Mouse (Mus musculus) liver, embryonic 14.5 days (tissue): ENCODE results near the gene Ets1. TPM values are rescaled to one million over a fixed set of nuclear protein-coding genes. Genes with fewer than 3 reads are reported as not detected.

Experiments
- ATAC-seq: fragments of 200-750 bp; cut with Nextera tagmentation; 2 replicates; pipeline ENCODE4 v1.8.0; 2017; ENCODE audit warnings: moderate number of reproducible peaks, mild to moderate bottlenecking, moderate library complexity; ENCODE audit not compliant: insufficient read depth
- DNase-seq, 3 experiments: peaks; one replicate each; pipeline ENCODE4 v3.0.0-alpha.2; 2012 to 2013; ENCODE audit warnings: low read depth in 3 of 3, low spot score in 3 of 3
- H3K27ac ChIP-seq: fragments of 300-500 bp; sonication (generic); 2 replicates; pipeline ENCODE4 v1.5.1; 2014; ENCODE audit warnings: moderate library complexity, mild to moderate bottlenecking, control low read depth, inconsistent platforms
- H3K27me3 ChIP-seq: fragments of 300-500 bp; sonication (generic); 2 replicates; pipeline ENCODE4 v1.6.1; 2014; ENCODE audit warnings: mild to moderate bottlenecking, low read length, moderate library complexity; ENCODE audit not compliant: control insufficient read depth, insufficient read depth
- H3K36me3 ChIP-seq: fragments of 300-500 bp; sonication (generic); replicated peaks from 2 replicates; pipeline ENCODE4 v1.6.1; 2014; ENCODE audit warnings: low read depth; ENCODE audit not compliant: control insufficient read depth, insufficient read depth
- H3K4me1 ChIP-seq, 2 experiments: fragments of 200-500 bp in 1 of 2; fragments of 300-500 bp in 1 of 2; sonication (generic) in 1 of 2; replicated peaks; 2 replicates each; pipeline ENCODE4 v1.6.1; 2012 to 2014; ENCODE audit warnings: antibody characterized with exemption in 1 of 2, inconsistent platforms in 1 of 2, low read length in 1 of 2; ENCODE audit not compliant: control insufficient read depth in 2 of 2, insufficient read depth in 2 of 2
- H3K4me2 ChIP-seq: fragments of 300-500 bp; sonication (generic); 2 replicates; pipeline ENCODE4 v1.6.1; 2014; ENCODE audit warnings: low read depth, mild to moderate bottlenecking, control low read depth, moderate library complexity
- H3K4me3 ChIP-seq, 2 experiments: fragments of 200-500 bp in 1 of 2; fragments of 300-500 bp in 1 of 2; sonication (generic) in 1 of 2; 2 replicates each; pipeline ENCODE4 v1.5.1; 2012 to 2014; ENCODE audit warnings: low read depth in 2 of 2, low read length in 2 of 2, mild to moderate bottlenecking in 2 of 2, control low read depth in 1 of 2, inconsistent platforms in 1 of 2, moderate library complexity in 1 of 2; ENCODE audit not compliant: insufficient read depth in 1 of 2
- H3K9ac ChIP-seq: fragments of 300-500 bp; sonication (generic); replicated peaks from 2 replicates; pipeline ENCODE4 v1.6.1; 2014; ENCODE audit warnings: mild to moderate bottlenecking, control low read depth, moderate library complexity
- H3K9me3 ChIP-seq: fragments of 300-500 bp; sonication (generic); 2 replicates; pipeline ENCODE4 v1.6.1; 2016; ENCODE audit warnings: low read length, mixed read lengths; ENCODE audit not compliant: control insufficient read depth
- CTCF ChIP-seq: IDR thresholded peaks from 2 replicates; pipeline ENCODE4 v1.5.1; 2016; ENCODE audit warnings: antibody characterized with exemption, low read depth, control low read depth
- EP300 ChIP-seq: IDR thresholded peaks from 2 replicates; pipeline ENCODE4 v1.6.1; 2016; ENCODE audit warnings: antibody characterized with exemption, low read depth
- WGBS: fragments of 180-500 bp; shearing (Covaris S2); extraction: QIAGEN DNeasy Blood & Tissue Kit; methylation state at CpG from one replicate; pipeline ENCODE4 v1.1.7; 2014; ENCODE audit not compliant: insufficient replicate concordance; 5-methylcytosine and 5-hydroxymethylcytosine counted together
- polyA plus RNA-seq, 2 experiments: library from polyadenylated mRNA; depleted of rRNA in 1 of 2; stranded (reverse) in 1 of 2; unstranded in 1 of 2; fragments of >200 nt; fragmentation: Nextera tagmentation in 1 of 2; extraction: Ambion mirVana in 1 of 2; gene quantifications; 2 replicates each; pipeline versions ENCODE4 v1.2.1 to v1.2.3; 2012 to 2014

Ets1 gene
- polyA plus RNA-seq, 2 experiments = 4.4 to 8.0 TPM

GRCm38 (mm10) chr9:32615986-32616385 is 20.0 kb upstream of the Ets1 start:
- no peak overlapping the region for H3K27ac ChIP-seq
- no peak for DNase-seq

GRCm38 (mm10) chr9:32616516-32617429 is 19.2 kb upstream of the Ets1 start:
- no peaks in the 10 kb centered on the region for H3K36me3 ChIP-seq
- ATAC-seq (no peak), DNase-seq (no peak)
- no peak for TF ChIP-seq EP300
- TF ChIP-seq CTCF = no peak
- H3K9ac ChIP-seq = no peak overlapping the region
- H3K4me2 ChIP-seq = no peak overlapping the region
- no peaks in the 10 kb centered on the region for H3K9me3 ChIP-seq
- 49% methylated on average over 5 of the region's 5 CpGs for WGBS
- H3K4me3 ChIP-seq = no peak overlapping the region
- no peaks in the 10 kb centered on the region; a peak in 1 of 4 replicates for H3K4me1 ChIP-seq
- H3K27ac ChIP-seq = no peak overlapping the region
- H3K27me3 ChIP-seq = no peaks in the 10 kb centered on the region

More at GRCm38 (mm10) chr9:32615986-32616385, 20.0 kb upstream of the Ets1 start:
- Histone ChIP-seq H3K4me3 (no peak overlapping the region), H3K9me3 (no peaks in the 10 kb centered on the region), H3K27me3 (no peaks in the 10 kb centered on the region), H3K4me2 (no peak overlapping the region), H3K9ac (no peak overlapping the region), H3K4me1 (no peaks in the 10 kb centered on the region; a peak in 1 of 4 replicates), H3K36me3 (no peaks in the 10 kb centered on the region)
- WGBS = 13% methylated on average over 7 of the region's 7 CpGs
- TF ChIP-seq EP300 (no peak), CTCF (no peak)
- ATAC-seq = no peak

- TF ChIP-seq CTCF (no peak), EP300 (no peak)
- no peaks in the 10 kb centered on the region for H3K27me3 ChIP-seq
- H3K27ac ChIP-seq = no peak overlapping the region
- H3K4me3 ChIP-seq = no peak overlapping the region
- H3K36me3 ChIP-seq = no peaks in the 10 kb centered on the region
- H3K9ac ChIP-seq = no peak overlapping the region
- no peak for ATAC-seq
- no peaks in the 10 kb centered on the region; a peak in 1 of 4 replicates for H3K4me1 ChIP-seq
- H3K4me2 ChIP-seq = no peak overlapping the region
- 30% methylated on average over 5 of the region's 5 CpGs for WGBS
- no peaks in the 10 kb centered on the region for H3K9me3 ChIP-seq
- DNase-seq = no peak
These were observed 18.6 kb upstream of the Ets1 start for GRCm38 (mm10) chr9:32617430-32617768.

GRCm38 (mm10) chr9:32618544-32619120 is 17.4 kb upstream of the Ets1 start:
- H3K27ac ChIP-seq = no peak overlapping the region
- no peak overlapping the region for H3K4me2 ChIP-seq
- 55% methylated on average over 9 of the region's 9 CpGs for WGBS
- no peaks in the 10 kb centered on the region for H3K27me3 ChIP-seq
- TF ChIP-seq EP300 = no peak
- TF ChIP-seq CTCF = no peak
- no peak overlapping the region for H3K4me3 ChIP-seq
- ATAC-seq = no peak
- H3K4me1 ChIP-seq = no peaks in the 10 kb centered on the region; a peak in 1 of 4 replicates
- H3K9ac ChIP-seq = no peak overlapping the region
- H3K36me3 ChIP-seq = no peaks in the 10 kb centered on the region
- DNase-seq = no peak
- H3K9me3 ChIP-seq = no peaks in the 10 kb centered on the region

GRCm38 (mm10) chr9:32619661-32620060 is 16.4 kb upstream of the Ets1 start:
- Histone ChIP-seq H3K27me3 (no peaks in the 10 kb centered on the region), H3K4me1 (no peaks in the 10 kb centered on the region), H3K27ac (no peak overlapping the region), H3K36me3 (no peaks in the 10 kb centered on the region), H3K9me3 (no peaks in the 10 kb centered on the region), H3K9ac (no peak overlapping the region), H3K4me3 (no peak overlapping the region), H3K4me2 (no peak overlapping the region)
- TF ChIP-seq CTCF (no peak), EP300 (no peak)
- DNase-seq (no peak), ATAC-seq (no peak)
- 69% methylated on average over 6 of the region's 6 CpGs for WGBS
